Mouse (Mus musculus) heart, adult 2 months (tissue): ENCODE measurements around the gene Top2b. TPM values are rescaled to one million over a fixed set of nuclear protein-coding genes. Genes with fewer than 3 reads are reported as not detected.

Experiments used
- DNase-seq, 2 experiments: peaks; one replicate each; pipeline ENCODE4 v3.0.0; 2021
- H3K27ac ChIP-seq: fragments of 200-600 bp; 2 replicates; pipeline ENCODE4 v1.8.1; 2022
- H3K27me3 ChIP-seq: fragments of 200-500 bp; 2 replicates; pipeline ENCODE4 v1.6.1; 2012; ENCODE audit warnings: mild to moderate bottlenecking, low read length, inconsistent platforms, mixed read lengths; ENCODE audit not compliant: control insufficient read depth, insufficient read depth
- H3K36me3 ChIP-seq: fragments of 200-500 bp; 2 replicates; pipeline ENCODE4 v1.6.1; 2012; ENCODE audit warnings: low read length, inconsistent platforms; ENCODE audit not compliant: control insufficient read depth, insufficient read depth
- H3K4me1 ChIP-seq: fragments of 200-500 bp; 2 replicates; pipeline ENCODE4 v1.6.1; 2011; ENCODE audit warnings: low read length; ENCODE audit not compliant: control insufficient read depth, insufficient read depth
- H3K4me3 ChIP-seq: fragments of 200-600 bp; 2 replicates; pipeline ENCODE4 v1.8.1; 2022
- H3K79me2 ChIP-seq: fragments of 200-500 bp; replicated peaks from 2 replicates; pipeline ENCODE4 v1.6.1; 2012; ENCODE audit warnings: mild to moderate bottlenecking, inconsistent platforms, low read length, moderate library complexity, mixed read lengths; ENCODE audit not compliant: control insufficient read depth, insufficient read depth
- H3K9ac ChIP-seq: fragments of 200-500 bp; 2 replicates; pipeline ENCODE4 v1.6.1; 2012; ENCODE audit warnings: low read depth, mild to moderate bottlenecking, control low read depth, inconsistent platforms, low read length, mixed read lengths
- CTCF ChIP-seq: fragments of 200-600 bp; IDR thresholded peaks from 2 replicates; pipeline ENCODE4 v1.8.1; 2022; ENCODE audit warnings: antibody characterized with exemption, mild to moderate bottlenecking, moderate library complexity
- EP300 ChIP-seq: fragments of 200-500 bp; IDR thresholded peaks from 2 replicates; pipeline ENCODE4 v1.6.1; 2011; ENCODE audit warnings: low read depth, low read length, control low read depth; ENCODE audit not compliant: insufficient read depth
- POLR2A ChIP-seq: fragments of 200-500 bp; IDR thresholded peaks from 2 replicates; pipeline ENCODE4 v1.6.1; 2011; ENCODE audit warnings: mild to moderate bottlenecking, low read depth, low read length, control low read depth; ENCODE audit not compliant: insufficient read depth
- WGBS: fragments of 180-500 bp; shearing (Covaris S2); methylation state at CpG from one replicate; pipeline ENCODE4 v1.1.7; 2018; 5-methylcytosine and 5-hydroxymethylcytosine counted together
- intact Hi-C: fragments of 180-260 bp; cut with DNase I; formaldehyde crosslinking; loops from one replicate; pipeline ENCODE4 v1.15.1; 2025
- polyA plus RNA-seq: library from polyadenylated mRNA; depleted of rRNA; stranded (reverse); fragments of >200 nt; gene quantifications from 2 replicates; pipeline ENCODE4 v1.2.3, GENCODE M21; 2012
- total RNA-seq, 2 experiments: library from RNA; stranded (reverse); gene quantifications; 2 replicates each; pipeline ENCODE4 v1.2.3; 2021

The Top2b gene
- total and polyA plus RNA-seq, 3 experiments: 9.9 to 55.1 (median 49.1) TPM

DNA sequence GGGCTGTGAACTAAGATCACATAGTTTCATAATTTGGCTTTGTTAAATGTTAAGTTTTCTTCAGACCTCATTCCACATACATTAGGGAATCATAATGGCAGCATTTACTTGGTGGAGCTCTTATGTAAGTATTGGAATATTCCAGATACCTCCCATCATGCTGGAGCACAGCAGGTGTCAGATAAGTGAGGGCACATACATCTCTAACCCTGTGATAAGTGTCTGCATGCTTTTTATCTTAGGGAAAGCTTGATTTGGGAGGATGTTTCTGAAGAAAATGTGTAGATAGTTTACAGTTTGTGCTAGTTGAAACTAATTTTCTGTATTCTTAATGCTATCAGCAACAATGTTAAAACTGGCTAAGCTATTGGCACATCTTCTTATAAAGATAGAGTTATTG lies 8.2 kb downstream of the Top2b start:
- intact Hi-C loops: loop anchor here (10.0 kb wide), 1 partner anchor 478 kb away; no protein-coding TSS in a partner anchor
- Histone ChIP-seq H3K9ac (no peak overlapping the region), H3K27me3 (no peaks in the 10 kb centered on the region), H3K36me3 (peaks cover 12% of the 10 kb centered on the region), H3K79me2 (peaks cover 2% of the 10 kb centered on the region; the same call in 1 of the 2 replicates), H3K4me1 (peaks cover 6% of the 10 kb centered on the region), H3K4me3 (no peak overlapping the region), H3K27ac (no peak overlapping the region)
- no peak for DNase-seq
- no peak for TF ChIP-seq EP300
- no peak for TF ChIP-seq POLR2A
- TF ChIP-seq CTCF: no peak

GRCm38 (mm10) chr14:16379917-16380570 lies 15.1 kb downstream of the Top2b start:
- intact Hi-C loops: loop anchor here (1.0 to 10.0 kb wide), 5 partner anchors 15 to 1515 kb away; partner anchors contain the start of gene Top2b
- WGBS: 0% methylated on average over 2 of the region's 2 CpGs
- peak in 1 of 2 experiments; percentile 32 for DNase-seq
- TF ChIP-seq CTCF: peak; percentile 99
- TF ChIP-seq POLR2A: no peak
- H3K27ac ChIP-seq: no peak overlapping the region
- peaks cover 3% of the 10 kb centered on the region for H3K4me1 ChIP-seq
- no peak overlapping the region for H3K4me3 ChIP-seq
- H3K79me2 ChIP-seq: peaks cover 3% of the 10 kb centered on the region; the same call in 1 of the 2 replicates
- H3K9ac ChIP-seq: peak overlapping the region; percentile 48; the same call in 1 of the 2 replicates
- H3K27me3 ChIP-seq: no peaks in the 10 kb centered on the region
- H3K36me3 ChIP-seq: peaks cover 9% of the 10 kb centered on the region; the same call in 1 of the 2 replicates

GRCm38 (mm10) chr14:16384783-16385182 lies 19.8 kb downstream of the Top2b start:
- intact Hi-C loops: loop anchor here (10.0 kb wide), 1 partner anchor 1520 kb away; no protein-coding TSS in a partner anchor
- TF ChIP-seq EP300: no peak
- TF ChIP-seq CTCF: no peak
- no peak for TF ChIP-seq POLR2A
- H3K36me3 ChIP-seq: peaks cover 5% of the 10 kb centered on the region
- no peak overlapping the region for H3K27ac ChIP-seq
- 18% methylated on average over 1 of the region's 1 CpGs for WGBS
- DNase-seq: no peak
- H3K4me1 ChIP-seq: peaks cover 3% of the 10 kb centered on the region
- H3K4me3 ChIP-seq: no peak overlapping the region
- H3K79me2 ChIP-seq: peaks cover 2% of the 10 kb centered on the region; the same call in 1 of the 2 replicates
- no peaks in the 10 kb centered on the region for H3K27me3 ChIP-seq
- H3K9ac ChIP-seq: no peak overlapping the region

GRCm38 (mm10) chr14:16405187-16405586 lies 40.2 kb downstream of the Top2b start:
- whole genome bisulfite sequencing: 82% methylated on average over 4 of the region's 4 CpGs
- no peak overlapping the region for H3K4me3 ChIP-seq
- no peaks in the 10 kb centered on the region for H3K27me3 ChIP-seq
- H3K79me2 ChIP-seq: no peaks in the 10 kb centered on the region
- intact Hi-C loops: no loop called here
- no peaks in the 10 kb centered on the region; the same call in none of the 2 replicates for H3K36me3 ChIP-seq
- no peak for TF ChIP-seq CTCF
- DNase-seq: no peak
- H3K27ac ChIP-seq: no peak overlapping the region
- H3K4me1 ChIP-seq: no peaks in the 10 kb centered on the region
- no peak overlapping the region for H3K9ac ChIP-seq

GRCm38 (mm10) chr14:16414163-16414562 lies 49.2 kb downstream of the Top2b start:
- TF ChIP-seq POLR2A (no peak), EP300 (no peak), CTCF (no peak)
- intact Hi-C loops: no loop called here
- Histone ChIP-seq H3K9ac (no peak overlapping the region), H3K36me3 (peaks cover 6% of the 10 kb centered on the region), H3K4me3 (no peak overlapping the region), H3K79me2 (no peaks in the 10 kb centered on the region), H3K27ac (no peak overlapping the region), H3K27me3 (no peaks in the 10 kb centered on the region), H3K4me1 (no peaks in the 10 kb centered on the region)
- WGBS: 86% methylated on average over 4 of the region's 4 CpGs
- DNase-seq: no peak

- H3K27ac ChIP-seq: no peak overlapping the region
- no peak overlapping the region for H3K4me3 ChIP-seq
- intact Hi-C loops: no loop called here
- no peak for TF ChIP-seq EP300
- TF ChIP-seq POLR2A: no peak
- TF ChIP-seq CTCF: no peak
- H3K79me2 ChIP-seq: no peaks in the 10 kb centered on the region
- no peak overlapping the region for H3K9ac ChIP-seq
- 71% methylated on average over 4 of the region's 4 CpGs for WGBS
- DNase-seq: no peak
- H3K36me3 ChIP-seq: no peaks in the 10 kb centered on the region; the same call in 1 of the 2 replicates
- no peaks in the 10 kb centered on the region for H3K4me1 ChIP-seq
- no peaks in the 10 kb centered on the region for H3K27me3 ChIP-seq
Observed at GRCm38 (mm10) chr14:16427569-16427968, 62.6 kb downstream of the Top2b start.
